Mouse (Mus musculus) embryonic stem cell, embryonic (primary cell): ENCODE measurements at regions not wholly inside any gene's neighbourhood (a gene's known extent, or its start where the extent isn't known, plus 50 kb on each side); places are given as distances from the start of the nearest gene placed in this dataset.

ENCODE experiments used
- CTCF ChIA-PET, 4 experiments: fragments of 300-600 bp in 2 of 4; fragments of 350-600 bp in 2 of 4; sonication (Branson Sonifier 250); formaldehyde crosslinking; loops; one replicate each; lab custom pipeline; 2022; ENCODE audit warnings: inconsistent platforms in 2 of 4; lab: Charles Lee
- POLR2A ChIA-PET, 4 experiments: fragments of 300-600 bp in 2 of 4; fragments of 350-600 bp in 2 of 4; sonication (Branson Sonifier 250); formaldehyde crosslinking; loops; one replicate each; lab custom pipeline; 2022; ENCODE audit warnings: antibody characterized with exemption in 4 of 4, inconsistent platforms in 1 of 4; lab: Charles Lee

DNA sequence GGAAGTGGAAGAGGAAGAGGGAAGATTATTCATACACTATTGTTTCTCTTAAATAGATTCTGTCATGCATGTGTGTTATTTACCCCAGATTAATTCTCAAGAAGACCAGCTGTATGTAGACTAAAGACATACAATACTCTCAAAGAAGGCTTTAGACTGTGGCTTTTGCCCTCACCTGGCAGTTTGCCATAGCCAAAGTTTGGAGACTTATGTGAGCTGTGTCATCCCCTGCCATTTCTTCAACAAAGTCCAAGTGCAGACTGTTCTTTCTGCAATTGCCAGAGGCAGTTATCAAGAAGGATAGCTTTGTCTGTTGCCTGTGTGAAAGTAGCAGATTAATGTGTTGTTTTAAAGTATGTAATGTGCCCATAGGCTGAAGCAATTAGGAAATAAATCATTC is 1485.0 kb upstream of the Slc10a2 start:
- ChIA-PET POLR2A (no interaction called here), CTCF (no interaction called here)

DNA sequence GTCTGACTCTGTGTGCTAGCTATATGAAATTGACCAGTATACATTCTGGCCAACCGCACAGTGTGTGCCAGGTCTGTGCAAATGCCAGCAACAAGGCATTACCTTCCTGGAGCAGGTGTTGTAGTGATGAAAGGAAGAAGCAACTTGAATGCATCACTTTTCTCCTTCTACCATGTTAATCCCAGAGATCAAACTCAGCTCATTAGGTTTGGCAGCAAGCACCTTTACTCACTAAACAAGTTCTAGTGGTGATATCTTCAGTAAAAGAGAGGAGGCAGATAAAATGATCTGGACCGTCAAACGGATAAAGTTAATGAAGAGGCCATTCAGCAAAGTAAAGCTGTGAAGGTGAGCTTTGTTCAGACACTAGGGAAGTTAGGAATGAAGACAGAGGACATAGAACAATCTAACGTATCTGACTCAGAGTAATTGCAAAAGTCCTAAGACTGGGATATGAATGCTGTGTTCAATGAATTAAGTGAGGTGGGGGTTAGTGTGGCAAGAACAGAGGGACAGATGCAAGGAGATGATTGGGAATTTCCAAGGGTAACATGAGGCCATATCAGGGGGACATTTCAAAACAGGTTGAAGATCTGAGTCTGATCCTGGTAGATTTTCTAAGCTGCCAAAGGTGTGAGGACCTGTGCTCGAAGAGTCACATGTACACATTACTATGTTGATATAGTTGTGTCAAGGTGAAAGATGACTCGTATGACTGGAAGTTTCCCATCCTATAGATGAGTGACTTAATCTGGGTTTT is 1478.4 kb upstream of the Slc10a2 start:
- POLR2A ChIA-PET = no interaction called here

DNA sequence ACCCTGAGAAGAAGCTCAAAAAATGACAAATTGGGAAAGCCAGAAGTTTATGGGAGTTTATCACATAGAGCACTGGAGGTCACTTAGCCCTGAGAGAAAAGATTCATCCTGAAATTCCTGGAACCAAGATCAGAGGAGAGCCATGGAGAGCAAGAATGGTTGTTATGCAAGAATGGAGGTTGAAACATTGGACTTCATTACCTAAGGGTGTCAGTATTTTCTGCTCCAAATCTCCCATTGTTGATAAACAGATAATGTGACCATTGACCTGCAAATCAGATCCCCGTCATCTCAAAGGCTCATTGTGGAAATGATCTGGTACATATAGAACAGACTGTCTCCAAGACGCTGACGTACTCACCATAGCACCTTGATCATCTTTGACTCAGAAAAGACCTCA is 1477.6 kb upstream of the Slc10a2 start:
- ChIA-PET POLR2A (no interaction called here), CTCF (no interaction called here)

More for the DNA sequence above, 1478.4 kb upstream of the Slc10a2 start:
- CTCF ChIA-PET = no interaction called here

DNA sequence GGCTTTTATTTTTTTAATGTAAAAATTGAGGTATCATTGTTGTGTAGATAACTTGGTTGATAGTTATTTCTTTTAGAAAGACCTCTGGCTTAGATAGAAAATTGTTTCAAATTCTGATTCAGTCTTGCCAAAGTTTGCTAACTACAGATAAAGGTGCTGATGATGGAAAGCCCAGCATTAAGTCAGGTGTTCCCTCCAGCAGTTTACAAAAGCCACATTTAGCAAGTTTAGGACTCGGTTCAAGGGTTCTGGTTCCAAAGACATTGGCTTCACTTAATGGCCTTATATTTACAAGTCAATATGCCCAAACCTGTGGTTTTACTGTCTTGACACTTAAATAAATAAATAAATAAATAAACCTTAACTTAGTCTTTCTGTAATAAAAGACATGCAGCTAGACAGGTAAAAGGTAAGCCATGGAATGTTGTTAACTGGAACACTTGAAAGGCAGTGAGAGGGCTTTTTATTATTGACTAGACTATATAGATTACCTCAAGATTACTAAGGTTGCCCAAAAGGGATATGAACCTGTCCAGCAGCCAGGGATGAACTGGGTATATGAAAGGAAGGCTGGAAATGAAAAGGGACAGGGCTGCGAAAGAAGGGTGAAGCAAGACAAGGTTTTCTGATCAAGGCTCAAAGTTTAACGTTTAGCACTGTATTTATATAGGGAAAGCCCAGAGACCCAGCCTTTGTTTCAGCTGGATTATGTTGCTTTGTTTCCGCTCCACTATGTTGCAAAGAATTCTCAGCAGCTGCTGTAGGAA is 1472.9 kb upstream of the Slc10a2 start:
- ChIA-PET POLR2A (no interaction called here), CTCF (no interaction called here)

DNA sequence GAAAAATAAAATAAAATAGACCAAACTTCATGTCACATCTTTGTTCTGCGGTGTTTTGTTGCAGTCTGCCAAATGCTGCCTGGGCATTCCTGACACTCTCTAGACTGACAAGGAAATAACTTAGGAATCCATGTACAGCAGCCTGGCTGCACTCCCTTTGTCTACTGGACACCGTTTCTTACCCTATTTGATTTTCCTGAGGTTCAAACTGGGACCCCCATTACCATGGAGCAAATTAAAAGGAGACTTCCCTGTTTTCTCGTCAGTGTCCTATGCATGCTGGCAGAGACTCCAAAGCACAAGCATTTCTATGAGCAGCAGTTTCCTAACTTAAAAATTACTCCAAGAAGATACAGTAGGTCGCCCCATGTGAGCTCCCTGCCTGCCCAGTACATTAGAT is 1470.1 kb upstream of the Slc10a2 start:
- POLR2A ChIA-PET = no interaction called here
- CTCF ChIA-PET = interaction anchor here in 1 of 4 experiments (0.6 kb wide), 1 partner anchor 13 kb away, joined by 3 read pairs; no protein-coding TSS in a partner anchor

DNA sequence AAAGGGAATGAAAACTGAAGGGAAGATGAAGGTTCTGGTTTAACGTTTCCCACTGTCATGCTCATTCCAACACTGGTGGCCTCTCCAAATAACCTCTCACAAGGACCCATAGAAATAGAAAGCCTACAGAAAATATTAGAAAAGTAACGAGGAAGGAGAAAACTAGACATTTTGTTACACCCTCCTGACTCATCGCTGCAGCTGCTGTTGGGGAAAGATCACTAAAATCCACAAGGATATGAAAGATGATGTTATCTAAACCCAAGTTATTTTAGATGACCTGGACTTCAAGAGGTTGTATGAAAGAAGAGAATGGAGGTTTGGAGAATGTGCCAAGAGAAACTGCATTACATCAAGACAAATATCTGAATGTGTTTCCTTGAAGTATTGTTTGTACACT is 1468.3 kb upstream of the Slc10a2 start:
- ChIA-PET CTCF (no interaction called here), POLR2A (no interaction called here)

DNA sequence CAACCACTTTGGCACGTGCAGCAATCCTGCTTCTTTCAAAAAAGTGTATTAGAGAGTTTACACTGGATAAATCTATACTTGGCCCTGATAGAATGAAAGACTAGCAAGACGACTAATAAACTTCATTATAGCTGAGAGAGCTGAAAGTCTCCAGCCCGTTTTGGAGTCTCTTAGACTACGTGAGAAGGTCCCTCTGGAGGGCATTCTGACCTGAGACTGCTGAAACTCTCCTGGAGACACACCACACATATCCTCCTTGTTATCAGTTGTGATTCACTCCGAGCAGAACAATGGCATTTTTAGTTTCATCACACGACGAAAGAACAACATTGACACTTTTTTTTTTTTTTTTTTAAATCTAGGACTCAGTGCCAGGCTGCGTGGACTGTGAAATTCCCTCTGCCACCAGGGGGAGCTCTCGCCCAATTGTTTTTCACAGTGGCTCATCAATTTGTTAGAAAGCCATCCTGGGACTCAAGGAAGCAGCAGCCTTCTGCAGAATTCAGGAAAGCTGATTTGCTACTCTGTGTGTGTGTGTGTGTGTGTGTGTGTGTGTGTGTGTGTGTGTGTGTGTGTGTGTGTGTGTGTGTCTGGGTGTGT is 1467.0 kb upstream of the Slc10a2 start:
- CTCF ChIA-PET = interaction anchor here in 3 of 4 experiments (0.6 to 1.6 kb wide), 12 partner anchors 9 to 1005 kb away, joined by 3 to 6 read pairs (median 4); no protein-coding TSS in a partner anchor

DNA sequence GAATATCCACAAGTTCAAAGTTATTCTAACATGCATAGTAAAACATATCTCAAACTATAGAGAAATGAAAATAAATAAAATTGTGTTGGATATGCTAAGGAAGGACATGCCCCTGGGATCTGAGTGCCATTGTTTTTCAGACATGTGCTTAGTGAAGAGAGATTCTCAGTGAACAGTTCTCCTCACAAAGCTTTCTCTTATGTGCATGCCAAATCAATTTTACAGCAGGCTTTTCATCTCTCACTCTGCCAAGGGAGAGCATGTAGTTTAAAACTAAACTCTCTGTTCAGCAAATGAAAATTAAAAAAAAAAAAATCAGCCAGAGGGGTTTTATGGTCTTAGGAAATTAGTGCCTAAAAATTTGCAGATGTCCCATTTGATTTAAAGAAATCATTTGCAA is 1445.8 kb upstream of the Slc10a2 start:
- POLR2A ChIA-PET = no interaction called here
- CTCF ChIA-PET = no interaction called here

More for the DNA sequence above, 1467.0 kb upstream of the Slc10a2 start:
- POLR2A ChIA-PET = interaction anchor here in 1 of 4 experiments (0.7 kb wide), 1 partner anchor 1040 kb away, joined by 4 read pairs; no protein-coding TSS in a partner anchor

DNA sequence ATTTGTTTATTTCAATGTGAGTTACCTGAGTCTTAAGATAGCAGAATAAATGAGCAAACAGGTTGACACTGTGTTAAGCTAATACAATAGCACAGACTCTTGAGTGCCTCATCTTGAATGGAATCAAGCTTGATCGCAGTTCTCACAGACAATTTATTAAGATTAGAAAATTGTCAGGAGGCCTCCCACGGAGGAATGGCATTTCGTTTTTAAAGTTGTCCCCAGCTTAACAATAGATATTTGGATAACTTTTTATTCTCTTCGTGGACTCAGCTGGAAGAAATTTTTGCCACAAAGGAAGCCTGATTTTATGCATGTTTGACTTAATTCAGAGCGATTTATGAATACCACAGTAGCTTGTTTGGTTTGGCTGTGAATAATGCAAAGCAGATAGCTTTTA is 1422.0 kb upstream of the Slc10a2 start:
- POLR2A ChIA-PET = no interaction called here
- CTCF ChIA-PET = no interaction called here

DNA sequence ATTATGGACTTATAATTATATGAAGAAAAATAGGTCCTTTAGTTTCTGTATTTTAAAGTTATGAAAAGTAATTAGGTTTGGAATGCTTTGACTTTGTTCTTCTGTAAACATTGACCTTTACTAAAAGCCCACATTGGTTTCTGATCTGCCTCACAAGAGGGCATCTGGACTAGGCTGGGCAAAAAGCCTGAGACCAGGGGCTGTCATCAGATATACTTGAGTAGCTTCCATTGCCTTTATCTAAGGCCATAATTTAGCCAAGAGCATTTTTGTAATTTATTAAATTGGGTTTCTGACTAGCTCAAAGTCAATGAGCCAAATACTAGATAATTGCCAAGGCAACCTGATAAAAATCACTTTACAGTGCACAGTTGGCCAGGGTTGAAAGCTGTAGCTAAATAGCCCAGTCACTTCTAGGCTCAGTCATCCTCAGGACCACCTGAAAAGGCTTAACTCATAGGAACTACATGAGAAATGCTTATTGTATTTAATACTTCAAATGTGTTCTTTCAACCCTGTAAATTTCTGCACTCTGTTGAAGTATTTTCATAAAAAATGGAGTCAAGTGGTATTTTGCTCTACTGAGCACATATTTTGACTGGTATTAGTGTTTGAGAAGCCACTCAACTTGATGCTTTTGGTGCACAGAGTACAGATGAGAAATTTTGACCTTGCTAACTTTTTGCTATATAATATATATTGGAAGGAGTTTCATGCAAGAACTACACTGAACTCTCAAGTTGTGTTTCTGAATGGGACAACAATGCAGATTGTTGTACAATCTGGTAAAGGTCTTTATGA is 1410.9 kb upstream of the Slc10a2 start:
- ChIA-PET POLR2A (no interaction called here), CTCF (no interaction called here)

DNA sequence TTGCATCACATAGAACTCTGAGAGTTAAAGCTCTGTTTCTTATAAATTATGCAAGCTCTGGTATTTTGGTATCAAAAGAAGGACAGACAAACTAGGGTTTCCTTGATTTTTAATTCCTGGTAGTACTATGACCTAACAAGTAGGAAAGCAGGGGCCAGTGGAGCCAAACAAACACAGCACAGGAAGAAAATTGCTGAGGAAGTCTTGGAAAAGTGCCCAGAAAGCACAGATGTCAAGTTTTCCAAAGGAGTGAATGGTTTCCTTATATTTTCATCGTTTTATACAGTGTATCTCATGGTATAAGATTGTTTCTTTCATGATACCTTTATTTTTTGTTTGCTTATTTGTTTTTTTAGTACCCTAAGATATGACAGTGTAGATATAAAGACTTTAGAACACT is 1387.3 kb upstream of the Slc10a2 start:
- POLR2A ChIA-PET = no interaction called here
- CTCF ChIA-PET = no interaction called here

DNA sequence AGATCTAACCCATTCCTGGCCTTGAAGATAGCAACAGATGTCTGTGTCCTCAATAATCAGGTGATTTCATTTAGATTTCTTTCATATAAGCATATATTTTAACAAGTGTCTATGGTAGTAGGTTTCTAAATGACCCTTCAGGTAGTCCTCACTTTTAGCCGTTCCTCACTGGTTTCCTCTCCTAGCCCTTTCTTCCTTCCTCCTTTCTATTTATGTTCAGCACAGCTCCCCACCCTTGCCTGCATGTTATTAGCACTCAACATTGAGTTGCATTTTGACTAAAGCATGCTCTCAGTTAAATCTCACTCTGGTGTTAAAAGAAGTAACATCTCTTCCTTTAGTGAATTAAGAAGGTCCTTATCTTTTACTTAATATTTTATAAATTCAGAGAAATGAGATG is 1376.8 kb upstream of the Slc10a2 start:
- CTCF ChIA-PET = no interaction called here
- POLR2A ChIA-PET = no interaction called here

DNA sequence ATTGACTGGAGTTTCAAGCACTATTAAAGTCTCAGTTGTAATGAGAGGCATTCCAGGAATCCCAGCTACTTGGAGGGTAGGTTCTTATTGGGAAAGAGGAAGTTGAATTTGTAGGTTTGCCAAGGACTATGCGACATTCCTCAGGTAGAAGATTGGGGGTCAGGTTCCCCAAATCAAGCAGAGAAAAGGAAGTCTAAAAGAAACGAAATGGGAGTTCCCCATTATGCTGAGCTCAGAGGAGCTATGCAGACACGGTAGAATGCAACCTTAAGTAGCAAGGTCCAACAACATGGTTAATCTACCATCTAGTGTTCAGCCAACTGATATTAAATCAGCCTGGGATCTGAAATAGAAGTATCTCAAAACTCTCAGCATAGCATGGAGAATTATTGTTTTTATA is 1365.9 kb upstream of the Slc10a2 start:
- POLR2A ChIA-PET = interaction anchor here in 1 of 4 experiments (0.6 kb wide), 1 partner anchor 22 kb away, joined by 3 read pairs; no protein-coding TSS in a partner anchor
- CTCF ChIA-PET = no interaction called here

DNA sequence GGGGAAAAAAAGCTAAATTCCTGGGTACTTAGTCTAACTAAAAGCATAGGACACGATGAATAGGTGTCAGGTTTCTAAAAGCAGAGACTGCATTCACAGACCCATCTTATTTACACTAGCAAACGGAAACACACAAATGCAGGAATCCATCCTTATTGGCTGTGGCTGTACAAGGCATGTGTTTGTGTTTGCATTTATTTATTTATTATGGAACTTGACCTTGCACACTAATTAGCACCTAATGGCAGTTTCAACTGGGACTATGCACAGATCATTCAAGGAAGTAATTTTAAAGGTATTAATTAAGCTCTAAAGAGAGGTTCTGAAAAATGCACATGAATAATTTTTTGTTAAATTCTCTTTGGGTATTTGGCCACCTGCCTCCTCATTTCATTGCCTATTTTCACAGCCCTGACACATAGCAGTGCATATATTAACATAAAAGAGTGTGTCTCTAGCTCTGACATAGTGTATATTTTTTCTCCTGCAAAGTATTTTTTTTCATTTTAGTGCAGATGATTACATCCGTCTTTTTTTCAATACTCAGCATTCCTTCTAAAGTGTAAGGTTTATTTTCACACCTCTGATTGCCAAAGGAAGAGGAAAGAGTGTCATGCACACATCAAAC is 1351.5 kb upstream of the Slc10a2 start:
- POLR2A ChIA-PET = no interaction called here
- CTCF ChIA-PET = no interaction called here

DNA sequence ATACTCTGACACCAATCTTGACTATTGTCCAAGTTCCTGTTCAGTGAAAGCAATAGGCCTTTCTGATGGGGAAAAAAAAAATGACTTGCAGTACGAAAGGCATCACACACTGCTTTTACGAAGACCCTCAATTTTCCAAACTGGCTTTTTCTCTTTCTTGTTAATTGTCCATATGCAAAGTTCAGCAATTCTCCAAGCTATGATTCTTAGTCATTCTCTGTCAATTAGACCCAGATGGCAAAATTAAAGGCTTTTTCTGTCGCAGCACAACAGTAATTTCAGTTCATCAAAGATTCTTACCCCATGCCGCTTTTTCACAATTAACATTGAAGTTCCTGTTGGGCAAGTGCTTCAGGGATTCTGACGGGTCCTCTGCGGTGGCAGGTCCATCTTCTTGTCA is 1343.2 kb upstream of the Slc10a2 start:
- ChIA-PET POLR2A (no interaction called here), CTCF (no interaction called here)

DNA sequence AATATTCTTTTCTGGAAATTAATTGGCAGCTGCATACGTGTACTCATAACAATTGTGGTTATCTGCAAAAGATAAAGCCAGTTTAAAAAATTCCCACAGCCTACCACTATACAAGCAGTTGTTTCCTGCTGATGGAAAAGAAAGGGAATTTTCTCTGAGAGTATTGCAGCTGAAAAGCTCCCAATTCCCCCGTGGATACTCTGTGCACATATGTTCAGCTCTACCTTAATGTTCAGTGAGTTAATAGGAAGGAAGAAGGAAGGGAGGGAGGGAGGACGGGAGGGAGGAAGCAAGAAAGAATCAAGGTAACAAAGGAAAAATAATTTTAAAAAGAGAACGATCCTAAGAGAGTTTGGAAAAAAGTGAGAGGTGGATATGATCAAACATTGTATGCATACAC is 1333.9 kb upstream of the Slc10a2 start:
- ChIA-PET CTCF (no interaction called here), POLR2A (interaction anchor here in 1 of 4 experiments (0.6 kb wide), 1 partner anchor 336 kb away, joined by 6 read pairs; no protein-coding TSS in a partner anchor)
